Mouse (Mus musculus) left cerebral cortex, postnatal 36 days (tissue): Measurements from ENCODE around the gene Fbxl14. TPM values are rescaled to one million over a fixed set of nuclear protein-coding genes. Genes with fewer than 3 reads are reported as not detected.
"Not testable (repeated sequence)": the region's sequence is repeated elsewhere in the genome, so short reads cannot be mapped to it uniquely, and the experiment has no call there.

Experiments used
- DNase-seq, 2 experiments: peaks; one replicate each; pipeline ENCODE4 v3.0.0; 2021 to 2022; ENCODE audit warnings: low spot score in 2 of 2, mixed read lengths in 1 of 2
- intact Hi-C: fragments of 180-260 bp; cut with DNase I; formaldehyde crosslinking; loops from one replicate; pipeline ENCODE4 v1.15.1; 2025
- total RNA-seq, 2 experiments: library from RNA; stranded (reverse); gene quantifications; 2 replicates each; pipeline ENCODE4 v1.2.3; 2021

Gene Fbxl14
- total RNA-seq, 2 experiments from 2014 or later: 31.8 to 35.5 TPM

- intact Hi-C loops: no loop called here
- DNase-seq: no peak
Observed at GRCm38 (mm10) chr6:119466921-119467784, 12.3 kb upstream of the Fbxl14 start.

GRCm38 (mm10) chr6:119467785-119468059, 11.7 kb upstream of the Fbxl14 start:
- DNase-seq: no peak
- intact Hi-C loops: no loop called here

GRCm38 (mm10) chr6:119470777-119471176, 8.7 kb upstream of the Fbxl14 start:
- no peak for DNase-seq
- intact Hi-C loops: no loop called here

DNA sequence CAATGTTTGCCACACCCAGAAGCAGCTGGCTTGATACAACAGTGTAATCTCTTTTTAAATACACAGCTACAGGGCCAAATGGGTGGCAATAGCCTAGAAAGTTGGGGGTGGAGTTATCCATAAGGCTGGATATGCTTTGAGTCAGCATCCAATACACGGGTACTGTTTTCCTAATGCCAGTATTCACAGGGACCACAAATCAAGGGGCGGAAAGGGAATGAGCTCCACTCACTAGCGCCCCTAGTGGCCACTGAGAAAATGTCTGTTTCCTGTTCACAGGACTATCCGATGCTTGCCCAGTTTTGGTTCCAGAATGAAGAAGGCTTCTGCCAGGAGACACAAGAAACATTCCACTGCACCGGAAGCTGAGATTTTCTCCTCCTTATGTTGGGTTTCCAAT, 7.3 kb upstream of the Fbxl14 start:
- no peak for DNase-seq
- intact Hi-C loops: no loop called here

DNA sequence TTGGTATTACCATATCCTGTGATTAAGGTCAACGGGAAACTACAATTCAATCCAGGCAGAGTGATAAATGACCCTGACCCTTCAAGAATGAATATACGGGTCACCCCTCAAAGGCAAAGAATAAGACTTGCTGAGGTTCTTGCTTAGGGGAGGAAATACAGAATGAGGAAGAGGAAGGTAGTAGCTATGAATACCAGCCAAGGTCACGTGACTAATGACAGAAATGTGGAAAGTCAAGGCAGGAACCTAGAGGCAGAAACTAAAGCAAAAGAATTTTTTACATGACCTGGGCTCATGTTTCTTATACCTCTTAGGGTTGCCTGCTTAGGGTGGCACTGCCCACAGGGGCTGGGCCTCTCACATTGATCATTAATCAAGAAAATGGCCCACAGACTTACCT, 6.8 kb upstream of the Fbxl14 start:
- DNase-seq: no peak
- intact Hi-C loops: no loop called here

GRCm38 (mm10) chr6:119473446-119473845, 6.0 kb upstream of the Fbxl14 start:
- DNase-seq: no peak
- intact Hi-C loops: no loop called here

- intact Hi-C loops: no loop called here
- DNase-seq: no peak
Observed at GRCm38 (mm10) chr6:119473992-119474391, 5.5 kb upstream of the Fbxl14 start.

DNA sequence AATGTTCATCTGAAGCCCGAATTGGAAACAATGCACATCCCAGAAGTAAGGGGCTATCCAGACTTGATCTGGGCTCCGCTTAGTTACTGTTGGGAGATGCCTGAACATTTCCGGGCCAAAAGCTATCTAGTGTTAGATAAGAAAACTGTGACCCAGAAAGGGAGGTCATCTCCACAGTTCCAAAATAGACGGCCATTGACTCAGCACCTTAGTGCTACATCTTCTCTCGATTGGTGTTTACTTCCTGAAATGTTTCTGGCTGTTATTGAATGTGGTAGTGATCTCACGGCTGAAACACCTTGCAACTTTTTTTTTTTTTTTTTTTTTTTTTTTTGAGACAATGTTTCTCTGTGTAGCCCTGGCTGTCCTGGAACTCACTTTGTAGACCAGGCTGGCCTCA, 3.5 kb upstream of the Fbxl14 start:
- DNase-seq: no peak
- intact Hi-C loops: no loop called here

DNA sequence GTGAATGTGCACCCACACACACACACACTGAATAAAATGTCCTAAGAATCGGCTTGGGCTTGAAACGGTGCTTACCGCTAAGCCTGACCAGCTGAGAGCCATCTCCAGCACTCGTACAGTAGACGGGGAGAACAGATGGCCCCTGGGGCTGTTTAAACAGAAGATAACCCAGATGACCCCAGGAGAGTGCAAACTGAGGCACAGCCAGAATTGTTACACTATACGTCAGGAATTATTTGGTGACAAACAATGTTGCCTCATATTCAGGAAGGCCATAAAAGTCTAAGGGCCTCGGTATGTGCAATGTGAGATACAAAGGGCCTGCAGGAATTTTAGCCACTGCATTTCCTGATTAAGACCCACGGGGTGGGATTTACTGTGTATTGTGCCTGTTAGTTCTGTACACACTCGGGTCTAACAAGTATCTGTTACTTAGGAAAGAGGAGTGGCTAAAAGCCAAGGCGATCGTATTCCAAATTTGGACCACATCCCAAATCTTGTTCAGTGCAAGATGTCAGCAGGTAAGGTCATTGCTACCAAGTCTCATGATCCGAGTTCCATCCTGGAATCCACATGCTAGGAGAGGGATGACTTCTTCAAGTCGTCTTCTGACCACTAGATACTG, 1.7 kb upstream of the Fbxl14 start:
- no peak for DNase-seq
- intact Hi-C loops: no loop called here

DNA sequence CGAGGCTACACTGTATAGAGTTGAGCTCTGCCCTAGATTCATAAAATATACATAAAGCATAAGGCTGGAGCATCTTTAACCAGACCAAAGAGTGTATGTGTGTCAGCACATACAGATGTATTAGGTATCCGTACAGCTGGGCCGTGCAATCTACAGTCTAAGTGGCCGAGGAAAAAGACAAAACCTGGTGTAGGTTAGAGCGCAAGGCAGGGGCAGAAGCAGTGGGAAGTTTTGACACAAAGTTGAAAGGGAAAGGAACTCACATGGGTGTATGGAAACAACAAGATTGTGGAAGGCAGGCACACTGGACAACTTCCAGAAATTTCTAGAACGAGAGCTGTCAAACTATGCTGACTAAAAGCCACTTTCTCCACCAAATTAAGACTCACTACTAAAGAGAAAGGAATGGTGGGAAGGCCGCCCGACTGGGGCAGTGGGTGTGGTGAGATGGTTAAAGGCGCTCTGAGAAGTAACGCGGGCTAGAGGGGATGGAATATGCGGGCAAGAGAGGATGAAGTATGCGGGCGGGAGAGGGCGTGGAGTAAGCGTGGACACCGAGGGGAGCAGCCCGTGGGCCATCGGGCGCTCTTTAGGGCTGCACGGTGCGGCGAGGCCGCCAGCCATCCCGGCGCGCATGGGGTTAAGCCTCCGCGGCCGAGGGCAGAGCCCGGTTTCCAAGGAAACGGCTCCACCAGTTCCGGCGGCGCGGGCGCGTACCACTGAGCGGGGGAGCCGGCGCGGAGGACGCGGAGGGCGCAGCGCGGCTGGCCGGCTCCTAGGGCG, 717 bp upstream of the Fbxl14 start:
- intact Hi-C loops: loop anchor here (1.0 kb wide), 1 partner anchor 26 kb away; no protein-coding TSS in a partner anchor

DNA sequence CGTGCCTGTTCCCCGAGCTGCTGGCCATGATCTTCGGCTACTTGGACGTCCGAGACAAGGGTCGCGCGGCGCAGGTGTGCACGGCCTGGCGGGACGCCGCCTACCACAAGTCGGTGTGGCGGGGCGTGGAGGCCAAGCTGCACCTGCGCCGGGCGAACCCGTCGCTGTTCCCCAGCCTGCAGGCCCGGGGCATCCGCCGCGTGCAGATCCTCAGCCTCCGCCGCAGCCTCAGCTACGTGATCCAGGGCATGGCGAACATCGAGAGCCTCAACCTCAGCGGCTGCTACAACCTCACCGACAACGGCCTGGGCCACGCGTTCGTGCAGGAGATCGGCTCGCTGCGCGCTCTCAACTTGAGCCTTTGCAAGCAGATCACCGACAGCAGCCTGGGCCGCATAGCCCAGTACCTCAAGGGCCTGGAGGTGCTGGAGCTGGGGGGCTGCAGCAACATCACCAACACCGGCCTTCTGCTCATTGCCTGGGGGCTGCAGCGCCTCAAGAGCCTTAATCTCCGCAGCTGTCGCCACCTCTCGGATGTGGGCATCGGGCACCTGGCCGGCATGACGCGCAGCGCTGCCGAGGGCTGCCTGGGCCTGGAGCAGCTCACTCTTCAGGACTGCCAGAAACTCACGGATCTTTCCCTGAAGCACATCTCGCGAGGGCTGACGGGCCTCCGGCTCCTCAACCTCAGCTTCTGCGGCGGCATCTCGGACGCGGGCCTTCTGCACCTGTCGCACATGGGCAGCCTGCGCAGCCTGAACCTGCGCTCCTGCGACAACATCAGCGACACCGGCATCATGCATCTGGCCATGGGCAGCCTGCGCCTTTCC, 623 bp downstream of the Fbxl14 start:
- intact Hi-C loops: loop anchor here (1.0 to 10.0 kb wide), 3 partner anchors 28 to 555 kb away; partner anchors contain the start of genes Rad52 and Wnk1
- DNase-seq: peak; percentile 63 to 68

More for the DNA sequence above, 717 bp upstream of the Fbxl14 start:
- peak; percentile 88 to 92 for DNase-seq

DNA sequence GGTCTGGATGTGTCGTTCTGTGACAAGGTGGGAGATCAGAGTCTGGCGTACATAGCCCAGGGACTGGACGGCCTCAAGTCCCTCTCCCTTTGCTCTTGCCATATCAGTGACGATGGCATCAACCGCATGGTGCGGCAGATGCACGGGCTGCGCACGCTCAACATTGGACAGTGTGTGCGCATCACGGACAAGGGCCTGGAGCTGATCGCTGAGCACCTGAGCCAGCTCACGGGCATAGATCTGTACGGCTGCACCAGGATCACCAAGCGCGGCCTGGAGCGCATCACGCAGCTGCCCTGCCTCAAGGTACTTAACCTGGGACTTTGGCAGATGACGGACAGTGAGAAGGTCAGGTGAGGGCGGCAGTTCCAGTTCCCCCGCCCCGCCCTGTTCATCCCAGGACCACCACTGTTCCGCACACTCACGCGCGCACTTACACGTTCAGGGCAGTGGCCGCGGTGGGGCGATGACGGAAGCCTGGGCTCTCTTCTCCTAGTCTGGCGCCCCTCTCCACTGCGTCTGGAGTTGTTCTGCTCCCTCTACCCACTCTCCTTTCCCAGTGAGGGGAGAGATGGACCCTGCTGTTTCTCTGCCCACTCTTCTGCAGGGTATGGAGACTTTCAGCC, 1.4 kb downstream of the Fbxl14 start:
- intact Hi-C loops: loop anchor here (5.0 to 10.0 kb wide), 2 partner anchors 421 to 554 kb away; partner anchors contain the start of genes Rad52 and Wnk1
- peak; percentile 31 to 56 for DNase-seq

DNA sequence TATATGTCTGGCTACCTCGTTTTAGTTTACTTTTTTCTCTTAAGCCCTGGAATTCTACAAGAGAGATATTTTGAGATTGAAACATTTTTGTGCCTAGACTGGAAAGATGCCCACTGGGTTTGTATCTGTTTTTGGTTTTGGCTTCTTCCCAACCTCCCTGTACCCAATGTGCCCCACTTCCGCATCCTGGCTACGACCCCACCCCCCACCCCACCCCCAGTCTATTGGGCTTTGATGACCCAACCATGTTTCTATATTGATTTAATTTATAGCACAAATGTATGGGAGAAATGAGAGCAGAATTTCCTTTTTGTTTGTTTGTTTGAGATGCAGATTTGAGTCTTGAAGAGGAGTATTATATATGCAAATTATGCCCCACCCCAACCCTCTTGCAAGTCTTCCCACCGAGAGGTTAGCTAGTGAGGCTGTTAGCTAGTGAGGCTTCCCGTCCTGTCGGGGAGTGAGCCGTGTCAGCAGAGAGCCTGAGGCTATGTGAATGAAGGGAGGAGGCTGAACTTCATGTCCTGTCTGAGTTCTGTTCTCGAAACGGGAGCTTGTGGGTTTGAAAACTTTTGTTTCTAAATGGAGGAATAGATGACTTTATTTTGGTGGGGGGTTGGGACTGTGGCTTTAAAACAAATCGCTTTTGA, 2.4 kb downstream of the Fbxl14 start:
- intact Hi-C loops: loop anchor here (5.0 to 10.0 kb wide), 2 partner anchors 420 to 553 kb away; partner anchors contain the start of genes Rad52 and Wnk1
- not testable (repeated sequence) for DNase-seq

DNA sequence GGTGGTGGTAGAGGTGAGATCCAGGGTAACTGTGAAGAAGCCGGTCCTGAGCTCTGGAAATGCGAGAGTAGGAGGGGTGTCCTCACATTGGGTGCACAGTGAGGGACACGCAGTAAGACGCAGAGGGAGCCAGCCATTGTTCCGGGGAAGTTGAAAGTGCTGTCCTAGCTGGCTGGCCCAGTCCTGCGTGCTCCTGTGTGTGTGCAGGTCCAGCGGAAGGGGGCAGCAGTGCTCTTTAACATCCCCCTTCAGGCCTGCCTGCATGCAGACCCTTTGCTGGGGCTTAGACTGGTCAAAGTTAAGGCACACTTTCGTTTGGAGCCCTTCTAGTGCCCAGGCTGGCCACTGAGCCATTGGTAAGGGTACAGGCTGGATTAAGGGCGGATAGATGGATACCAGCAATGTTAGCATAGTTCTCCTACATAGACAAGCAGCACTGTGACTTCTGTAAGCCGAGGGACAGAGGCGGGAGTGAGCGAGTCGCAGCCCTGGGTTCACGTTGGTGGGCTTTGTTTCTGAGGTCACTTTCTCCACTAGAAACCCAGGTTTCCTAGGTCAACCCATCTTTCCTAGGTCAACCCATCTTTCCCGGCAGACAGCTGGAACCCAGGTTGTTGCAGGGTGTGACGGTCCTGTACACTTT, 3.6 kb downstream of the Fbxl14 start:
- peak; percentile 28 to 34 for DNase-seq
- intact Hi-C loops: loop anchor here (5.0 to 10.0 kb wide), 2 partner anchors 419 to 552 kb away; partner anchors contain the start of genes Rad52 and Wnk1

DNA sequence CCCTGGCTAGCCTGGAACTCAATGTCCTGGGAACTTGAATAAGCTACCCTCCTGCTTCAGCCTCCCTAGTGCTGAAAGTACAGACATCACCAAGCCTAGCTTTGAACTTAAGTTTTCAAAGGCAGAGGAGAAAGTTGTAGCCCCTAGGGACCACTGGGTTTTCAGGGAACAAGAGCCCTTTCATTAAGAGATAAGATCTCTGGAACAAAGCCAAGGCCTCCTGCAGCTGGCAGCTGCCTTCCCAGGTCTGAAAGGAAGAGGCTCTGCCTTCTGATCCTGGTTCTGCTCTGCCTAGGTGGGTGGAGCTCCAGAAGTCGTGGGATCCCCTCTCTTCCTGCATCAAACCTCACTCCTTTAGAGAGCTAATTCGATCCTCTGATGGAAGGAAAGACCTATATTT, 6.0 kb downstream of the Fbxl14 start:
- no peak for DNase-seq
- intact Hi-C loops: loop anchor here (5.0 to 10.0 kb wide), 3 partner anchors 442 to 712 kb away; partner anchors contain the start of gene Wnk1

GRCm38 (mm10) chr6:119486381-119487084, 7.1 kb downstream of the Fbxl14 start:
- intact Hi-C loops: loop anchor here (5.0 to 10.0 kb wide), 3 partner anchors 441 to 711 kb away; partner anchors contain the start of gene Wnk1
- DNase-seq: no peak

DNA sequence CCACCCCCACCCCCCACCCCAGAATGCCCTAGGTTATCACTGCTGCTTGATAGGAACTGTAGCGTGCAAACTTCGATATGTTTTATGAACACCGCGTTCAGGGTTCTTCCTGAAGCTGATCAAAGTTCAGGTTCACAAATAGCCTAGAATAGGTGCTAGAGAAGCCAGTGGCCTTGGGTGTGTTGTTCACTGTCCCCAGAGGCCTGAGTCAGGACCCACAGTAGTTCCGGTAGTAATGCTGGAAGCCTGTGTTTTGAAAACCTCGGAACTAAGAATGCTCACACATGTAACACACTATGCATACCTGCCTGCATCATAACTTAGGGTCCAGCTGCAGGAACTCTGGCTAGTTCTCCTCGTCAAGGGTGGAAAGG, 7.6 kb downstream of the Fbxl14 start:
- intact Hi-C loops: loop anchor here (5.0 to 10.0 kb wide), 3 partner anchors 440 to 710 kb away; partner anchors contain the start of gene Wnk1
- no peak for DNase-seq
